Mouse (Mus musculus): ENCODE data around the gene Mrgbp.

- TF ChIP-seq CTCF (IDR thresholded peaks at IDR 0.05; ENCODE audit: extremely low read depth, insufficient read depth, insufficient read length, insufficient replicate concordance) (no peak), POLR2A (IDR thresholded peaks at IDR 0.05; ENCODE audit: low read depth, low read length) (no peak)
Measured at GRCm38 (mm10) chr2:180543675-180544074, 37.4 kb upstream of the Mrgbp start.
